Mouse (Mus musculus) cerebellum, adult 2 months (tissue): ENCODE results near the gene Gpsm2.

Experiments used
- CTCF ChIP-seq: fragments of 200-500 bp; IDR thresholded peaks from 2 replicates; pipeline ENCODE4 v1.5.1; 2011; ENCODE audit warnings: low read depth, mild to moderate bottlenecking, control low read depth, low read length, moderate library complexity, borderline replicate concordance; ENCODE audit not compliant: insufficient read depth
- POLR2A ChIP-seq: fragments of 200-500 bp; IDR thresholded peaks from 2 replicates; pipeline ENCODE4 v1.6.1; 2011; ENCODE audit warnings: low read length, control low read depth, borderline replicate concordance; ENCODE audit not compliant: insufficient read depth

GRCm38 (mm10) chr3:108730316-108730715 lies 8.2 kb upstream of the Gpsm2 start:
- TF ChIP-seq CTCF (no peak), POLR2A (no peak)
